Mouse (Mus musculus) CH12F3 (cell line): Measurements from ENCODE around the gene Rnf214.

Source experiments
- in situ Hi-C: fragments of 300-500 bp; cut with MboI; formaldehyde crosslinking; loops from 2 replicates; pipeline ENCODE4 v1.14.3; 2020; ENCODE audit warnings: low sequenced_read_pairs

Gene Rnf214

DNA sequence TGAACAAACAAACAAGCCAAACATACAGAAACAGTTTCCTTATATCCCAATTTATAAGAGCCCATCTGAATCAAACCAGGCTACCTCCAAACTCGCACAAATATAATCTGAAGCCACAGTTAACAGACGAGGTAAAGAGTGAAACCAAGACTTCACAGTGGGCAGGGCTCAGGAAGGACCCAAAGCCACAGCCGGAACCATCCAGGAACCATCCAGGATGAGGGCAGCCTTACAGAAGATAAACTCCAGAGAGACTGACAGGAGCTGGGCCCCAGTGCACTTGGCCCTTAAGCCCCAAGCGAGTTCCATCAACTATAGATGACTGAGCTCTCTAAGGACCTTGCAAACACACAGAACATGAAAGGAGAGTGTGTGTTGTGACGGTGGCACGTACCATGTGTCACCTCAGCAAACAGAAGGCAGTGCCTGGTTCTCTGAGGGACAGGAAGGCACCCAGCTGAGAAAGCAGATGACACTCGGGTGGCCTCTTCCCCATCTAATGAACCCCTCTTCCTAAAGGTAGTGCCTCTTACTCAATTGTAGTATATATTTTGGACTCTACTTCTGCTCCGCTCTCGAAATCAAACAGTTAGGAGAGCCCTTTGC lies 88.2 kb downstream of the Rnf214 start:
- in situ Hi-C loops = no loop called here

- in situ Hi-C loops = no loop called here
These were observed 91.2 kb downstream of the Rnf214 start for GRCm38 (mm10) chr9:45815525-45815924.

- in situ Hi-C loops = no loop called here
These were observed 91.6 kb downstream of the Rnf214 start for GRCm38 (mm10) chr9:45815113-45815512.
